Mouse (Mus musculus) T-helper 2 cell (primary cell): ENCODE measurements around the gene Nacc1.

Source experiments
- in situ Hi-C: fragments of 300-600 bp; cut with MboI, MseI; formaldehyde crosslinking; loops from one replicate; pipeline ENCODE4 v1.15.1; 2025; ENCODE audit warnings: high pct_unique_total_duplicates

Gene Nacc1

DNA sequence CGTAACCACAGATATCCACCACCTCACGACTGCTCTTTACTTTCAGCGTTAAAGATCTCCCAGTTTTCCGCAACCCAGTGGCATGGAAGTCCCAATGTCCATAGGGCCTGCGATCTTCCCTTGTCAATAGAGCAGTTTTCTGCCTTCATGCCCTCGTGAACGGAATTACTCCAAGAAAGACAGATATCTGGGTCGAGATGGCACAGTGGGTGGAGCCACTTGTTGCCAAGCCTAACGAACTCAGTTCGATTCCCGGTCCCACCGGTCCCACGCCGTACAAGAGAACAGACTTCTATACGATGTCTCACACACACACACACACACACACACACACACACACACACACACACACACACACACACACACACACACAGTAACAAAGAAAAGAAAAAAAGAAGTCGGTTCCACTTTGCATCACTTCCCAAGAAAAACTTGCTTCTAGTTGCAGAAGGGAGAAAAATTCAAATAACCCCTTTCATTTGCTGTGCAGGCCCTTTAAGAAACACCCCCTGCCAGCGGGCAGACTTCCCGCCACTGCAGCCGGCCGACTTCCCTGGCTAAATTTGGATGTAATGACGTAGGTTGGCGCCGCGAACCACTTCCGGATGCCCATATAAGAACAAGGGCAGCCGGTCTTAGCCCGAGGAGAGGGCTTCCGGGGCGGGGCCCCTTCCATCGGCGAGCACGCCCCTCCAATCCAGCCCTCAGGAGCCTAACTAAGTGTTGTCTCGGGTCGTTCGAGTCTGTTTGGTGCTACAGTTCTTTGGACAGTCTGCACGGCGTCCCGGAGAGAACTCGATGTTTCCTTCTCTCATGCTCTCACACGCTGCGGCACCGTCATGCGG, 24.0 kb downstream of the Nacc1 start:
- in situ Hi-C loops = loop anchor here (10.0 kb wide), 1 partner anchor 321 kb away; no protein-coding TSS in a partner anchor

DNA sequence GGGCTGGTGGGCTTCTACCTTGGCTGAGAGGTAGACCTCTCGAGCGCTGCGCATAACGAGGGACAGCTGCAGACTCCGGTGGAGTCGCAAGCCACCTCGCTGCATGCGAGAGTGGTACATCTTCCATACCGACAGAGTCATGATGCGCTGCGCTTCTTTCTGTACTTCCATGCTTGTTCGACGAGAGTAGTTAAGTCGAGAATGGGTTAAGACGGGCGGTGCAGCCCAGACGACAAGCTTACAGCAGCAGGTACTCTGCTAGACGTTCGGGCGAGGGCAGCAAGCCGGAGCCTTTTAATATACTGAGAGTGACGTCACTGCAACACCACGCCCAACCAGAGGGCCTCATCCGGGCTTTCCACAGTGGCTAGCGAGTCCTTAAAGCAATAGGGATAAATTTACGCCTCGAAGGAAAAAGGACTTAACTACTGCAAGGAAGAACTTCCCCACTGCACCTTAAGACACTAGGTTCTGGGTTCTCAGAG, 25.0 kb downstream of the Nacc1 start, which contains the start of gene Ier2:
Gene Ier2, minus strand, starts transcription at position 272 of the 485 bp plus-strand sequence.
- in situ Hi-C loops = loop anchor here (10.0 kb wide), 1 partner anchor 322 kb away; no protein-coding TSS in a partner anchor

DNA sequence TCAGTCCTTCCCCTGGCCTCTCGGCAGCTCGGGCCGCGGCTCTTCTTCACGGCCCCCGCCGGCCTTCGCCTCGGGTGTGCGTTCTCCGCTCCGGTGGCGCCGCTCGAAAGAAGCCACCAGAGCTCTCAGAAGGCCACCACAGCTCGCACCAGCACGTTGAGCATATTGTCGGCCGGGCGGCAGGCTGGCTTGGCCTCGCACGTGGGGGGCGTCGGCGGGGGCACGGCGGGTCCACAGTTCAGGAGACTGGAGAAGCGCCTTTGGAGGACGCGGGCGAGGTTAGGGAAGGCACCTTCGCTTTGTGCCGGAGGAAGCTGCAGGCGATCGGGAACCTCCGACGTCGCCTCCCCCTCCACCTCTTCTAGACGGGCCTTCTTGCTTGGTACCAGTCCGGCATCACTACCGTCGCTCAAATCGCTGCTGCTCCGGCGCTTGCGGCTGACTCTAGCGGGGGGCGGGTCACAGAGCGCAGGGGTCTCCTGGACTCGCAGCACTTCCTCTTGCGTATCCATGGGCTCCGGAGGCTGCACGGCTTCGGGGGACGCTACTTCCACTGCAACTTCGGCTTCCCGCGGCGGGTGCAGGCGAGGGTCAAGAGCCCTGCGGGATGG, 25.6 kb downstream of the Nacc1 start:
- in situ Hi-C loops = loop anchor here (10.0 kb wide), 1 partner anchor 323 kb away; no protein-coding TSS in a partner anchor

- in situ Hi-C loops = loop anchor here (10.0 kb wide), 1 partner anchor 323 kb away; no protein-coding TSS in a partner anchor
Measured at GRCm38 (mm10) chr8:84661458-84661871, 26.2 kb downstream of the Nacc1 start.

GRCm38 (mm10) chr8:84660819-84661457, 26.7 kb downstream of the Nacc1 start:
- in situ Hi-C loops = loop anchor here (10.0 kb wide), 1 partner anchor 324 kb away; no protein-coding TSS in a partner anchor

DNA sequence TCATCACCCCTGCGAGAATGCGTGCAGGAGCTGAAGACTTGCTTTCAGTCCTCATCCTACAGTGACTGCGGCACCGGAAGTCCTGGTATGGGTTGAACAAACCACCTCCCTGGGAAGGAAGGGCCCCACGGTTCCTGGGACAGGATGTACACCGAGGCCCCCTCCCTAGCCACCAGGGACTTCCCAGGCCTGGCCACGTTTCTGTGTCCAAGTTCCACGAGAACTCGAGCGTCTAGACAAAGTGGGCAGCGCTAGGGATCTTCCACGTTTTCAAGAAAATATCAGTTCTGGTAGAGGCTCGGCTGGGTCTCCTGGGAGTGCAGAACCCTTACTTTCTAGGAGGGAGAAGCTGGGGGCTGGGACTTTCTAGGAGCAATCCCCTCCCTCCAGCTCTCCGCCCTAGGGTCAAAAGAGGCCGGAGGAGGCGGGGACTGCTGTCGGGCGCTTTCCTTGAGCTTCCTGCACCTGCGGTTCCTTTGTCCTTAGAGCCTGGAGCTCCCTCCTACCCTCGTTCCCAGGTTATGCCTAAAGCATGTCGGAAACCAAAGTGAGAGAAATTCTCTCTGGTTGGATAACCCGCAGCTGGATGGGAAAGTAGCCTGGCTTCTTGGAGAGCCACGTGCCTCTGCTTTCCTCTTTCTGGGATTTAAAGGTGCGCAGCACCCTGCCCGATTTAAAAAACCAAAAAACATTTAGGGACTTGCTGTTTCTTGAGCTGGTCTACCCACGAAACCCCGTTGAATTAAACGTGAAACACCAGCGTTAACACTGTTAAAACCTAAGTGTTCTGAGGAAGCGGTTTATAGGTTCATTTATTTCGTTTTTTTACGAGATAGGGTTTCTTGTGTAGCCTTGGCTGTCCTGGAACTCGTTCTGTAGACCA, 27.5 kb downstream of the Nacc1 start:
- in situ Hi-C loops = loop anchor here (10.0 kb wide), 1 partner anchor 325 kb away; no protein-coding TSS in a partner anchor

DNA sequence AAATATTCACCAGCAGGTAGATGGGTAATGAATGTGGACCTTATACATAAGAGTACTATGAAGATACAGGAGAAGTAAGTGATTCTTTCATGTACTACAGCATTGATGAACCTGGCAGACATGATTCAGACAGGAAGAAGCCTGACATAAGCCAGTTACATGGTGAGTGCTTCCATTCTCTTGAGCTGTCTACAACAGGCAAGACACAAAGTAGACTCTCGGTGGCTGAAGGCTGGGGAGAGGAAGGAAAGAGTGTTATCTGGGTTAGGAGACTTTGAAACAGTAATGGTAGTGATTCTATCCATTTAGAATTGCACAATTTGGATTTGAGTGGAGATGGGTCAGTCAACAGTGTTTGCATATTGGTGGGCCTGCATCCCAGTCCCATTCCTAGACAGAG, 28.7 kb downstream of the Nacc1 start:
- in situ Hi-C loops = no loop called here

- in situ Hi-C loops = no loop called here
Measured at GRCm38 (mm10) chr8:84657680-84658079, 30.0 kb downstream of the Nacc1 start.

DNA sequence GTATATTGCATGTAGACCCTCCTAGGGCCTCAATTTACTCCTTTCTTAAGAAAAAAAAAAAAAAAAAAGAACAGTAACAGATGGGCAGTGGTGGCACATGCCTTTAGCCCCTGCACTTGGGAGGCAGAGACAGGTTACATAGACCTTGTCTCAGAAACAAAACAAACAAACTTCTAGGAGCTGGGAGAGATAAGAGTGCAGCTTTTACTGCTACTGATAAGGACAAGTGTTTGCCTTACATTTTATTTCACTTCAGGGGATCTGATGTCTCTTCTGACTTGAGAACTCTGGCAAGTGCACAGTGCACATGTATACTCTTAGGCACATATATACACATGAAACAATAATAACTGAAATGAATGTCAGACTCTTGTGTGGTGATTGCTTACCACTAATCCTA, 30.5 kb downstream of the Nacc1 start:
- in situ Hi-C loops = no loop called here

DNA sequence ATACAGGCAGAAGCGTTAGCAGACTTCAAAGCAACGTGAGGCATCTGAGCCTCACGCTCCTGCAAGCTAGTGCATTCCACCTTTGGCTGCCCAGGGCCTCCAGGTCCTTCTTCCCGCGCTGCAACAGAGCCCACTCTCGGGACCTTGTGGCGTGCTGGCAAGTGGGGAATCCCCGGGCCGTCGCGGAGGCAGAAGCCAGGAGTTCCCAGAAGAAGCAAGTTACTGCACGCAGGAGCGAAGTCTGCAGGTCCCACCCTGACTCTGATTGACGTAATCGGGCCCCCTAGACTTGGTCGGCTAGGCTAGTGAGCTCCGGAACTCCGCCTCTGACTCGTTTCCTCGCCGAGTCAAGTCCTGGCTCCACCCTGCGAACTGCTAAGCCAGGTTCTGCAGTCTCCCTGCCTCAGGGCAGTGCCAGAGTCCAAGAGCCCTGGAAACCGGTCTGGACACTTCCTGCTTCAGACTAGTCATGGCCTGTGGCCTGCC, 31.0 kb downstream of the Nacc1 start:
- in situ Hi-C loops = no loop called here

- in situ Hi-C loops = no loop called here
Measured at GRCm38 (mm10) chr8:84656191-84656525, 31.5 kb downstream of the Nacc1 start.

- in situ Hi-C loops = no loop called here
Measured at GRCm38 (mm10) chr8:84655336-84656190, 32.1 kb downstream of the Nacc1 start.

GRCm38 (mm10) chr8:84654597-84654996, 33.1 kb downstream of the Nacc1 start:
- in situ Hi-C loops = no loop called here

DNA sequence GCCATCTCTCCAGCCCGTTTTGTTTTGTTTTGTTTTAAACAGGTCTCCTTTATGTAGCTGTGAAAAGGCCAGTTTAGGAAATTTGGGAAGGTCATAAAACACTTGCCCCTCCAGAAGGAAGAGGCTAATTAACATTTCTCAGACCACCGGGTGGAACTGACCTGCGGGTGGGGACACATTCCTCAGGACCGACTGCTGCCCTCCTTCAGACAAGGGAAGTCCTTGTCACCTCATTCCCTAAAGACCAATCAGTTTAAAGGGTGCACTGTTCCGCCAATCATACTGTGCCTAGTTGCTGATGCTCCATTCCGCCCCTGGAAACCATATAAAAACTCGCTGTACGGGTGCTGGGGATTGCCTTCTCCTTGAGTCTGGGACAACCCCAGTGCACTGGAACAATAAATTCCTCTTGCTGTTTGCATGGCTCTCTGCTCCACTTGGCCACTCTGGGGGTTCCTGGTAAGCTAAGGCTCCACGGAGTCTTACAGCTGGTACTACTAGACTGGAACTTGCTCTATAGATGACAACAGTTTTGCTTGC, 34.5 kb downstream of the Nacc1 start:
- in situ Hi-C loops = no loop called here

DNA sequence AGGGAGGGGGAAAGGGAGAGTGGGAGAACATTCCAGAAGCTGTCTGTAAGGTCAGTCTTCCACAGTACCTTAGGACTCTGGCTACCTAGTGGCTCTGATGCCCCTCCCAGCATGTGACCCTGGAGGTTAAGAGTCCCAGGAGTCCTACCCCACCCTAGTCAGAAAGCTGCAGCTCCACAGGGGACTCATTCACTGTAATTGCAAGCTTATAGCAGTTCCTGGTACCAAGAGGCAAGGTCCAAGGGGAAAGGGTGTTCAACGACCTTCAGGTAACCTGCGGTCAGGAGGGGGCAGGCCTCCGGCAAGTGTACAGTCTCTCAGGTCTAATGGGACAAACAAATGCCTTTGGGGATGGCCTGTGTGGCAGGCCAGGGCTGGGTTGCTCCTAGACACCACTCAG, 37.4 kb downstream of the Nacc1 start:
- in situ Hi-C loops = no loop called here

DNA sequence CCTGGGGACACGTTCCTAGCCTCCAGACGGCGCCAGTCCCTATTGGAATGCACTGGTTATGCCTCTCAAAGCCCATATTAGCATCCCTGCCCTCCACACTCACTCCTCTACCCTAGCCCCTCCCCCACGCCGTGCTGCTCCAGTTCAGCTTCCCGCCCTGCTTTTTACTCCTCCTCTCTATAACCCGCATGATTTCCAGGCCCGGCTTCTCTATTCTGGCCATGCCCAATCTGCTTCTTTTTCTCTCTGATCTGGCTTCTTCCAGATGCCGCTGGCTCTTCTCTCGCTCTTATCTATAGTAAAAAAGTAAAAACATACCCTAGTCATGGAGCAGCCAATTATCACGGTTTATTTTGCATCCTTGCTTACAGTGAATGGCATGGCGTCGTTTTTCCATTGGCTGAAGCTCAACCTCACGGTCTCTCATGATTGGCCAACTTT, 40.2 kb downstream of the Nacc1 start:
- in situ Hi-C loops = no loop called here

DNA sequence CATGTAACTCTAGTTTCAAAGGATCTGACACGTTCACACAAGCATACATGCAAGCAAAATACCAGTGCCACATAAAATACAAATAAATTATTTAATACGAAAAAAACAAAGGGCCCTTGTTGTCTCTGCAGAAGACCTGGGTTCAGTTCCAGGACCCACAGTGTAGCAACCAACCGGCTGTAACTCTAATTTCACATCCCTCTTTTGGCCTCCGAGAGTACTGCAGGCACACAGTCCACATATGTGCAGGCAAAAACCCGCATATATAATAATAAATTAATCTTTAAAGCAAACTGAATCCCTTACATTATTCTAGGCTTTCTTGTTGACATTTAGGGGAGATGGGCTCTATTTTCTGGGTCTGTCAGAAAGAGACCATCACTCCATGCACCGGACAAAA, 40.9 kb downstream of the Nacc1 start:
- in situ Hi-C loops = no loop called here

- in situ Hi-C loops = no loop called here
Measured at GRCm38 (mm10) chr8:84643019-84643418, 44.6 kb downstream of the Nacc1 start.

- in situ Hi-C loops = no loop called here
Measured at GRCm38 (mm10) chr8:84641578-84642361, 45.9 kb downstream of the Nacc1 start.
